Mouse (Mus musculus) forebrain, embryonic 10.5 days (tissue): ENCODE measurements around the gene Prmt2. TPM values are rescaled to one million over a fixed set of nuclear protein-coding genes. Genes with fewer than 3 reads are reported as not detected.

Experiments
- DNase-seq: peaks from one replicate; pipeline ENCODE4 v3.0.0-alpha.2; 2017; ENCODE audit warnings: low spot score; ENCODE audit errors: extremely low spot score
- H3K27ac ChIP-seq: fragments of 300-500 bp; sonication (generic); 2 replicates; pipeline ENCODE4 v1.5.1; 2016; ENCODE audit warnings: mild to moderate bottlenecking
- H3K27me3 ChIP-seq: fragments of 300-500 bp; sonication (generic); 2 replicates; pipeline ENCODE4 v1.6.1; 2016; ENCODE audit warnings: mild to moderate bottlenecking; ENCODE audit not compliant: poor library complexity, severe bottlenecking
- H3K36me3 ChIP-seq: fragments of 300-500 bp; sonication (generic); replicated peaks from 2 replicates; pipeline ENCODE4 v1.6.1; 2016; ENCODE audit warnings: mild to moderate bottlenecking, moderate library complexity
- H3K4me1 ChIP-seq: fragments of 300-500 bp; sonication (generic); 2 replicates; pipeline ENCODE4 v1.6.1; 2016
- H3K4me3 ChIP-seq: fragments of 300-500 bp; sonication (generic); 2 replicates; pipeline ENCODE4 v1.5.1; 2016; ENCODE audit warnings: mild to moderate bottlenecking, moderate library complexity
- H3K9me3 ChIP-seq: fragments of 300-500 bp; sonication (generic); 2 replicates; pipeline ENCODE4 v1.6.1; 2016; ENCODE audit warnings: mild to moderate bottlenecking, moderate library complexity
- WGBS: fragments of 180-500 bp; shearing (Covaris S2); methylation state at CpG from one replicate; pipeline ENCODE4 v1.1.7; 2016; 5-methylcytosine and 5-hydroxymethylcytosine counted together
- microRNA counts: library from miRNA; unstranded; fragments of <30 nt; microRNA quantifications from one replicate; lab custom pipeline; 2017
- microRNA-seq: library from miRNA; unstranded; fragments of <30 nt; microRNA quantifications from one replicate; pipeline ENCODE4, GENCODE M21; 2017
- polyA plus RNA-seq: library from polyadenylated mRNA; unstranded; fragments of >200 nt; fragmentation: Nextera tagmentation; extraction: Ambion mirVana; gene quantifications from 2 replicates; pipeline ENCODE4 v1.2.1, GENCODE M21; 2016

Prmt2 gene
- polyA plus RNA-seq, 1 experiment from 2014 or later: 63.0 TPM

- Histone ChIP-seq H3K27me3 (no peaks in the 10 kb centered on the region), H3K9me3 (peaks cover 9% of the 10 kb centered on the region), H3K4me1 (no peaks in the 10 kb centered on the region), H3K36me3 (peaks cover 62% of the 10 kb centered on the region), H3K4me3 (no peak overlapping the region), H3K27ac (no peak overlapping the region)
- no peak for DNase-seq
- 89% methylated on average over 8 of the region's 8 CpGs for WGBS
These were observed 28.4 kb downstream of the Prmt2 start for GRCm38 (mm10) chr10:76209241-76209640.

DNA sequence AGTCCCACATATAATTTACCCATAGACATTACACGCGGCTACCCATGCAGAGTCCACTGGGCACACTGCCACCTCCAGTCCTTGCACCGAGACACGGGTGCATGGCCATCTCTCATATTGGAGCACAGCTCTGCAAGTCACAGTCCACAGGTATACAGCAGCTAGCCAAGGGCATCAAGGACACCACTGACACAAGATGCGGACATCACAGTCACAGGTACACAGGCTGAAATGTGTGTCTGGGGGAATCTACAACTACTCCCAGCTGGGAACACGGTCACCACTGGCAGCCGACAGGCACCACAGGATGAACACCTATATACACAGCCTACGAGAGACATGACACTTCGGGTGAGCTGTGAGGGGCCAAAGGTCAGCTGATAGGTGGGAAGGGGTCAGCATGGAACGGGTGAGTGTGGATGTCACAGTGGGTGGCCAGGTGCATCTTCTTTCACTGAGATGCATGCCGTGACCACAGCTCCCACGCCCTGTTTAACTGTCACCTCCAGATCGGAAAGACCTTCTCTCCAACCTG, 30.3 kb downstream of the Prmt2 start:
- 0 out of 2 replicates have a peak, but pooled peaks cover 6% of the 10 kb centered on the region for H3K4me1 ChIP-seq
- no peak overlapping the region for H3K4me3 ChIP-seq
- WGBS: 91% methylated on average over 13 of the region's 13 CpGs
- no peaks in the 10 kb centered on the region for H3K9me3 ChIP-seq
- H3K27me3 ChIP-seq: no peaks in the 10 kb centered on the region
- H3K36me3 ChIP-seq: peaks cover 44% of the 10 kb centered on the region
- DNase-seq: no peak
- no peak overlapping the region for H3K27ac ChIP-seq

GRCm38 (mm10) chr10:76203798-76204283, 33.8 kb downstream of the Prmt2 start:
- Histone ChIP-seq H3K9me3 (no peaks in the 10 kb centered on the region), H3K4me1 (0 out of 2 replicates have a peak, but pooled peaks cover 6% of the 10 kb centered on the region), H3K4me3 (peak overlapping the region; percentile 52), H3K27me3 (no peaks in the 10 kb centered on the region), H3K36me3 (peaks cover 19% of the 10 kb centered on the region), H3K27ac (peak overlapping the region; percentile 35)
- DNase-seq: peak; percentile 34
- 21% methylated on average over 17 of the region's 18 CpGs for WGBS

DNA sequence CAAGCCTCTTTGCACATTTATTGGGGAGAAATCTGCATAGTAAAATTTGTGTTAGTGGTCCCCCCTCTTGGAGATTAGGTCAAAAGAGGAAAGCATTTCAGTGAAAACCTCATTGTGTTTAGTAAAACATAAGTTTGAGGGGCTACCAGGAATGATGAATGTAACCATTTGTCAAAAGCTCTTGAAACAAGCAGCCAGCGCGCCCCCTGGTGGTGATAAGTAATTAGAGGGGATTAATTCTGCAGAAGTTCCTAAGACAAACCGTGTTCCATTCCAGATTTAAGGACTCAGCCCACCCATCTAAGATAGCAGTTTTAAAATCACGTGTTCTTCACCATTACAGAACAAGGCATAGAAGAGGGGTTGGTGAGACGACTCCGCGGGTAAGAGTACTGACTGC, 35.7 kb downstream of the Prmt2 start:
- H3K4me1 ChIP-seq: 0 out of 2 replicates have a peak, but pooled peaks cover 6% of the 10 kb centered on the region
- WGBS: 19% methylated on average over 7 of the region's 7 CpGs
- no peak overlapping the region for H3K27ac ChIP-seq

GRCm38 (mm10) chr10:76201416-76201815, 36.2 kb downstream of the Prmt2 start:
- DNase-seq: no peak

More for the DNA sequence above, 35.7 kb downstream of the Prmt2 start:
- H3K27me3 ChIP-seq: no peaks in the 10 kb centered on the region
- peak; percentile 77 for DNase-seq
- peaks cover 5% of the 10 kb centered on the region for H3K36me3 ChIP-seq
- H3K4me3 ChIP-seq: no peak overlapping the region
- no peaks in the 10 kb centered on the region for H3K9me3 ChIP-seq

DNA sequence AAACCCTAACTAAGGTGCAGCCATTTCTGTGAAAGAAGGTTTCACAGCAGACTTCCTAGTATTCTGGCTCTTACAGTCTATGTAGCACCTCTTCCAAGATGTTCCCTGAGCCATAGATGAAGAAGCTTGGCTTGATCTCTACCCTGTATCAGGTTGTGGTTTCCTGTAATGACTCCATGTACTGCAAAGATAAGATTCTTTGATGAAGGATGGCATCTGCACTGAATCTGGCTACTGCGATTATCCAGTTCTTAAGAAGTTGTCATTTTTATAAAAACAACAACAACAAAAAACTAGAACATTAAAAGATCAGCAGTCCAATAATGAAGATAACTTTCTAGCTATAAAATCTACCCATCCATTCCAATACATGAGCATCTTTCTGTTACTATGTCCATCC, 49.7 kb downstream of the Prmt2 start:
- Histone ChIP-seq H3K4me1 (no peaks in the 10 kb centered on the region), H3K9me3 (no peaks in the 10 kb centered on the region), H3K27ac (no peak overlapping the region), H3K4me3 (no peak overlapping the region), H3K27me3 (no peaks in the 10 kb centered on the region), H3K36me3 (no peaks in the 10 kb centered on the region)
- no peak for DNase-seq
- 100% methylated on average over 1 of the region's 1 CpGs for WGBS

More at GRCm38 (mm10) chr10:76201416-76201815, 36.2 kb downstream of the Prmt2 start:
- Histone ChIP-seq H3K36me3 (no peaks in the 10 kb centered on the region), H3K27ac (no peak overlapping the region), H3K4me1 (0 out of 2 replicates have a peak, but pooled peaks cover 6% of the 10 kb centered on the region), H3K4me3 (no peak overlapping the region), H3K9me3 (no peaks in the 10 kb centered on the region), H3K27me3 (no peaks in the 10 kb centered on the region)
- 91% methylated on average over 3 of the region's 3 CpGs for WGBS

GRCm38 (mm10) chr10:76185216-76185615, 52.4 kb downstream of the Prmt2 start:
- Histone ChIP-seq H3K4me1 (no peaks in the 10 kb centered on the region), H3K9me3 (no peaks in the 10 kb centered on the region), H3K27me3 (no peaks in the 10 kb centered on the region), H3K36me3 (no peaks in the 10 kb centered on the region), H3K27ac (no peak overlapping the region), H3K4me3 (no peak overlapping the region)
- whole genome bisulfite sequencing: 83% methylated on average over 4 of the region's 4 CpGs
- no peak for DNase-seq

GRCm38 (mm10) chr10:76174899-76175298, 62.8 kb downstream of the Prmt2 start:
- no peak overlapping the region for H3K4me3 ChIP-seq
- no peaks in the 10 kb centered on the region for H3K36me3 ChIP-seq
- no peaks in the 10 kb centered on the region for H3K27me3 ChIP-seq
- H3K4me1 ChIP-seq: no peaks in the 10 kb centered on the region
- WGBS: 61% methylated on average over 2 of the region's 2 CpGs
- DNase-seq: no peak
- no peak overlapping the region for H3K27ac ChIP-seq
- H3K9me3 ChIP-seq: no peaks in the 10 kb centered on the region

GRCm38 (mm10) chr10:76158009-76158408, 79.7 kb downstream of the Prmt2 start:
- Histone ChIP-seq H3K9me3 (no peaks in the 10 kb centered on the region), H3K4me3 (no peak overlapping the region), H3K27ac (no peak overlapping the region), H3K27me3 (no peaks in the 10 kb centered on the region), H3K4me1 (no peaks in the 10 kb centered on the region), H3K36me3 (no peaks in the 10 kb centered on the region)
- WGBS: 76% methylated on average over 1 of the region's 1 CpGs
- DNase-seq: no peak

- DNase-seq: no peak
- H3K4me1 ChIP-seq: no peaks in the 10 kb centered on the region
- no peaks in the 10 kb centered on the region for H3K9me3 ChIP-seq
- no peak overlapping the region for H3K27ac ChIP-seq
- H3K27me3 ChIP-seq: no peaks in the 10 kb centered on the region
- H3K36me3 ChIP-seq: no peaks in the 10 kb centered on the region
- no peak overlapping the region for H3K4me3 ChIP-seq
- 86% methylated on average over 5 of the region's 5 CpGs for WGBS
These were observed 80.1 kb downstream of the Prmt2 start for GRCm38 (mm10) chr10:76157528-76157927.

MicroRNAs encoded within 50 kb of the gene (microRNA counts, 519-probe panel; counts per million panel counts)
- microRNA mmu-miR-678 (lab: Ali Mortazavi, UCI): 341 counts per million, percentile 65 among the panel's probes with 10 or more counts

Small RNAs within 50 kb of the gene (microRNA-seq; reads per million reads assigned to microRNA genes)
- not detected for gene Mir678

Other genes with a start within 250 kb of the Prmt2 start
- 35.5 and 38.1 TPM in 2 replicates for gene Zfp280b, start 205.2 kb downstream of the Prmt2 start, polyA plus RNA-seq
- not detected in 2 replicates for gene Slc5a4b, start 126.9 kb downstream of the Prmt2 start, polyA plus RNA-seq
- not detected in 2 replicates for gene Slc5a4a, start 90.4 kb downstream of the Prmt2 start, polyA plus RNA-seq
- gene S100b, start 16.0 kb upstream of the Prmt2 start, polyA plus RNA-seq: 0.10 TPM in 1 of 2 replicates, not detected in the other
- 5.3 and 7.1 TPM in 2 replicates for gene Dip2a, start 107.4 kb upstream of the Prmt2 start, polyA plus RNA-seq
- gene AC141477.1, start 202.6 kb upstream of the Prmt2 start, polyA plus RNA-seq: not detected in 2 replicates
- 21.5 and 25.0 TPM in 2 replicates for gene Pcnt, start 204.9 kb upstream of the Prmt2 start, polyA plus RNA-seq
- gene 2610028H24Rik, start 211.2 kb upstream of the Prmt2 start, polyA plus RNA-seq: not detected in 2 replicates
- gene Mcm3ap, start 231.1 kb upstream of the Prmt2 start, polyA plus RNA-seq: 74.8 and 81.7 TPM in 2 replicates
- gene Ybey, start 231.2 kb upstream of the Prmt2 start, polyA plus RNA-seq: 11.5 and 12.1 TPM in 2 replicates